In genomic region chr11:86853081-86853480, GRCm38 (mm10) we compare ENCODE assay signal across 16 mouse cellular contexts. TPM values are rescaled to one million over a fixed set of nuclear protein-coding genes. Genes with fewer than 3 reads are reported as not detected.
DNase-seq lines count a peak whose midpoint lies in the region; ATAC-seq lines count a peak whose summit lies in the region.
"Had no signal": no experiment of that assay in that cellular context is flagged by ENCODE, and none has a peak within 500 bp of the region (broad histone marks: within the 10 kb centered on the region; RNA-seq: fewer than 3 reads in every experiment).

No protein-coding gene starts in this region.

- H3K9ac ChIP-seq in limb, embryonic 13.5 days: no peak overlapping the region
- H3K9ac ChIP-seq in embryonic facial prominence, embryonic 14.5 days (ENCODE audit: low read depth, low read length): no peak overlapping the region
- no peak overlapping the region for H3K9ac ChIP-seq in stomach, embryonic 14.5 days (replicated peaks; ENCODE audit: low read depth, low read length)
- H3K9ac ChIP-seq: heart, embryonic 13.5 days; hindbrain, embryonic 14.5 days; neural tube, embryonic 13.5 days had no signal

- 35% methylated on average over 3 of the region's 3 CpGs for WGBS in limb, embryonic 13.5 days
- WGBS in limb, embryonic 10.5 days: 75% methylated on average over 3 of the region's 3 CpGs
- 70% methylated on average over 3 of the region's 3 CpGs for WGBS in embryonic facial prominence, embryonic 14.5 days
- WGBS in stomach, embryonic 14.5 days: 61% methylated on average over 3 of the region's 3 CpGs

- H3K9me3 ChIP-seq in limb, embryonic 13.5 days: no peaks in the 10 kb centered on the region
- no peaks in the 10 kb centered on the region for H3K9me3 ChIP-seq in limb, embryonic 10.5 days (replicated peaks)
- H3K9me3 ChIP-seq in embryonic facial prominence, embryonic 14.5 days (ENCODE audit: control insufficient read depth, low read length): no peaks in the 10 kb centered on the region
- no peaks in the 10 kb centered on the region for H3K9me3 ChIP-seq in stomach, embryonic 14.5 days (ENCODE audit: control insufficient read depth, low read depth, low read length)
- H3K9me3 ChIP-seq: forebrain, embryonic 10.5 days; heart, embryonic 13.5 days; neural tube, embryonic 13.5 days had no signal

- peak; percentile 7 for DNase-seq in heart, postnatal 4 days
- DNase-seq in heart, postnatal 25 days (ENCODE audit: low spot score): no peak
- DNase-seq in limb, embryonic 10.5 days (ENCODE audit: low spot score): no peak
- no peak for DNase-seq in embryonic facial prominence, embryonic 14.5 days (ENCODE audit: low spot score)
- no peak for DNase-seq in spleen, postnatal 14 days (ENCODE audit: low spot score in 2 of 2)
- DNase-seq: embryo, embryonic 11 days; gastrocnemius, postnatal 10 days; kidney, postnatal 36 days; thymus, postnatal 4 days had no signal

- peak overlapping the region; percentile 14; the same call in 1 of the 2 replicates for H3K4me2 ChIP-seq in limb, embryonic 13.5 days (replicated peaks)
- H3K4me2 ChIP-seq in embryonic facial prominence, embryonic 14.5 days (ENCODE audit: low read depth, low read length): peak overlapping the region; percentile 41
- no peak overlapping the region for H3K4me2 ChIP-seq in stomach, embryonic 14.5 days (replicated peaks; ENCODE audit: low read depth, low read length)

- H3K4me1 ChIP-seq in limb, embryonic 13.5 days: peaks cover 18% of the 10 kb centered on the region
- H3K4me1 ChIP-seq in limb, embryonic 10.5 days: peaks cover 17% of the 10 kb centered on the region; the same call in 1 of the 2 replicates
- peaks cover 23% of the 10 kb centered on the region for H3K4me1 ChIP-seq in embryonic facial prominence, embryonic 14.5 days (ENCODE audit: control insufficient read depth, insufficient read depth, low read length)
- peaks cover 15% of the 10 kb centered on the region for H3K4me1 ChIP-seq in stomach, embryonic 14.5 days (ENCODE audit: control insufficient read depth, insufficient read depth, low read length)

- intact Hi-C loops in heart, postnatal 25 days (cut with DNase I): no loop called here

- H3K27ac ChIP-seq in limb, embryonic 13.5 days: no peak overlapping the region
- H3K27ac ChIP-seq in limb, embryonic 10.5 days: no peak overlapping the region
- H3K27ac ChIP-seq in embryonic facial prominence, embryonic 14.5 days (replicated peaks; ENCODE audit: low read depth, low read length): no peak overlapping the region; the same call in 1 of the 2 replicates
- peak overlapping the region; percentile 48; the same call in 1 of the 2 replicates for H3K27ac ChIP-seq in stomach, embryonic 14.5 days (ENCODE audit: low read length)
- H3K27ac ChIP-seq: heart, embryonic 13.5 days had no signal

- ATAC-seq in limb, embryonic 13.5 days (ENCODE audit: low FRiP score, low read depth): no peak
- ATAC-seq in embryonic facial prominence, embryonic 14.5 days (ENCODE audit: low read depth): no peak
- ATAC-seq in stomach, embryonic 14.5 days (ENCODE audit: insufficient number of reproducible peaks, insufficient read depth, low FRiP score, low read depth): no peak
- ATAC-seq in erythroblast, adult 5-6 weeks (replicated peaks; ENCODE audit: low FRiP score, poor library complexity, severe bottlenecking): no peak

- no peaks in the 10 kb centered on the region for H3K27me3 ChIP-seq in limb, embryonic 13.5 days
- H3K27me3 ChIP-seq in limb, embryonic 10.5 days (ENCODE audit: low read depth, poor library complexity, severe bottlenecking): no peaks in the 10 kb centered on the region
- H3K27me3 ChIP-seq in embryonic facial prominence, embryonic 14.5 days (replicated peaks; ENCODE audit: control insufficient read depth, insufficient read depth, low read length): no peaks in the 10 kb centered on the region
- no peaks in the 10 kb centered on the region for H3K27me3 ChIP-seq in stomach, embryonic 14.5 days (ENCODE audit: control insufficient read depth, insufficient read depth, low read length)
- H3K27me3 ChIP-seq: heart, embryonic 13.5 days; neural tube, embryonic 13.5 days had no signal

- no peak overlapping the region for H3K4me3 ChIP-seq in limb, embryonic 13.5 days
- no peak overlapping the region for H3K4me3 ChIP-seq in limb, embryonic 10.5 days
- H3K4me3 ChIP-seq in embryonic facial prominence, embryonic 14.5 days (ENCODE audit: low read depth, low read length): no peak overlapping the region
- no peak overlapping the region for H3K4me3 ChIP-seq in stomach, embryonic 14.5 days (ENCODE audit: low read depth, low read length)
- H3K4me3 ChIP-seq: heart, embryonic 13.5 days; neural tube, embryonic 13.5 days had no signal

- H3K36me3 ChIP-seq in limb, embryonic 13.5 days: no peaks in the 10 kb centered on the region
- no peaks in the 10 kb centered on the region for H3K36me3 ChIP-seq in limb, embryonic 10.5 days
- no peaks in the 10 kb centered on the region for H3K36me3 ChIP-seq in embryonic facial prominence, embryonic 14.5 days (ENCODE audit: control insufficient read depth, insufficient read depth, low read length)
- H3K36me3 ChIP-seq in stomach, embryonic 14.5 days (ENCODE audit: control insufficient read depth, insufficient read depth, low read length): no peaks in the 10 kb centered on the region
- H3K36me3 ChIP-seq: forebrain, embryonic 10.5 days; heart, embryonic 13.5 days; neural tube, embryonic 13.5 days had no signal

RNA-seq across cellular contexts. Expression of gene Dhx40, which starts 45.5 kb away (rescaled TPM):
- 10 to 100 TPM; 17.6 to 19.2 TPM for total RNA-seq in heart, postnatal 4 days (2021)
- 10 to 100 TPM; 17.8 to 18.0 TPM for total RNA-seq in heart, postnatal 25 days (2021)
- 30.0 and 30.2 TPM in 2 replicates for polyA plus RNA-seq in limb, embryonic 13.5 days (2015; fragmentation: Nextera tagmentation; extraction: Ambion mirVana)
- 28.4 and 36.1 TPM in 2 replicates for polyA plus RNA-seq in limb, embryonic 10.5 days (2016; fragmentation: Nextera tagmentation; extraction: Ambion mirVana)
- polyA plus RNA-seq in embryonic facial prominence, embryonic 14.5 days (2014; fragmentation: Nextera tagmentation; extraction: Ambion mirVana): 19.9 and 21.8 TPM in 2 replicates
- polyA plus RNA-seq in stomach, embryonic 14.5 days (2014; fragmentation: Nextera tagmentation; extraction: Ambion mirVana): 22.6 and 24.8 TPM in 2 replicates
- total RNA-seq in erythroblast, adult 5-6 weeks (2015; ENCODE audit: low replicate concordance): 32.3 and 41.0 TPM in 2 replicates
- total RNA-seq in erythroblast, adult 5-6 weeks (2017; ENCODE audit: low replicate concordance): 45.7 and 49.2 TPM in 2 replicates
